Mouse (Mus musculus) kidney, postnatal 0 days (tissue): ENCODE results near the gene Rps6ka5. TPM values are rescaled to one million over a fixed set of nuclear protein-coding genes. Genes with fewer than 3 reads are reported as not detected.

ENCODE experiments used
- ATAC-seq: fragments of 200-750 bp; cut with Nextera tagmentation; replicated peaks from 2 replicates; pipeline ENCODE4 v1.8.0; 2017; ENCODE audit warnings: low read depth, moderate number of reproducible peaks, moderate TSS enrichment, moderate library complexity; ENCODE audit not compliant: low FRiP score
- DNase-seq: peaks from one replicate; pipeline ENCODE4 v3.0.0-alpha.2; 2016; ENCODE audit warnings: low spot score
- H3K27ac ChIP-seq: fragments of 300-500 bp; sonication (generic); 2 replicates; pipeline ENCODE4 v1.5.1; 2014; ENCODE audit warnings: mild to moderate bottlenecking
- H3K27me3 ChIP-seq: fragments of 300-500 bp; sonication (generic); 2 replicates; pipeline ENCODE4 v1.6.1; 2014; ENCODE audit warnings: low read length, mixed read lengths; ENCODE audit not compliant: insufficient read depth
- H3K36me3 ChIP-seq: fragments of 300-500 bp; sonication (generic); 2 replicates; pipeline ENCODE4 v1.6.1; 2014; ENCODE audit warnings: low read length, mixed read lengths; ENCODE audit not compliant: insufficient read depth
- H3K4me1 ChIP-seq: fragments of 300-500 bp; sonication (generic); replicated peaks from 2 replicates; pipeline ENCODE4 v1.6.1; 2014; ENCODE audit warnings: antibody characterized with exemption, low read length, mixed read lengths; ENCODE audit not compliant: insufficient read depth
- H3K4me2 ChIP-seq: fragments of 300-500 bp; sonication (generic); 2 replicates; pipeline ENCODE4 v1.6.1; 2014; ENCODE audit warnings: mild to moderate bottlenecking, low read length, moderate library complexity, mixed read lengths
- H3K4me3 ChIP-seq: fragments of 300-500 bp; sonication (generic); replicated peaks from 2 replicates; pipeline ENCODE4 v1.5.1; 2014; ENCODE audit warnings: low read depth, low read length
- H3K9ac ChIP-seq: fragments of 300-500 bp; sonication (generic); 2 replicates; pipeline ENCODE4 v1.6.1; 2014; ENCODE audit warnings: low read depth, low read length
- H3K9me3 ChIP-seq: fragments of 300-500 bp; sonication (generic); replicated peaks from 2 replicates; pipeline ENCODE4 v1.6.1; 2016; ENCODE audit warnings: low read length, inconsistent platforms, mixed read lengths
- CTCF ChIP-seq: IDR thresholded peaks from 2 replicates; pipeline ENCODE4 v1.5.1; 2016; ENCODE audit warnings: antibody characterized with exemption, low read depth, mild to moderate bottlenecking, moderate library complexity
- WGBS: fragments of 180-500 bp; shearing (Covaris S2); extraction: QIAGEN DNeasy Blood & Tissue Kit; methylation state at CpG from one replicate; pipeline ENCODE4 v1.1.7; 2014; 5-methylcytosine and 5-hydroxymethylcytosine counted together
- polyA plus RNA-seq: library from polyadenylated mRNA; unstranded; fragments of >200 nt; fragmentation: Nextera tagmentation; extraction: Ambion mirVana; gene quantifications from 2 replicates; pipeline ENCODE4 v1.2.1, GENCODE M21; 2015

Rps6ka5 gene
- polyA plus RNA-seq, 1 experiment from 2014 or later: 3.8 TPM

GRCm38 (mm10) chr12:100570522-100571072, 156.2 kb downstream of the Rps6ka5 start:
- Histone ChIP-seq H3K27me3 (no peaks in the 10 kb centered on the region), H3K9me3 (no peaks in the 10 kb centered on the region), H3K4me3 (no peak overlapping the region), H3K27ac (no peak overlapping the region), H3K9ac (no peak overlapping the region), H3K36me3 (0 out of 2 replicates have a peak, but pooled peaks cover 4% of the 10 kb centered on the region), H3K4me2 (no peak overlapping the region), H3K4me1 (no peaks in the 10 kb centered on the region)
- 77% methylated on average over 12 of the region's 12 CpGs for whole genome bisulfite sequencing
- no peak for TF ChIP-seq CTCF
- DNase-seq (no peak), ATAC-seq (no peak)

- Histone ChIP-seq H3K4me3 (no peak overlapping the region), H3K27me3 (no peaks in the 10 kb centered on the region), H3K9ac (no peak overlapping the region), H3K36me3 (no peaks in the 10 kb centered on the region), H3K4me1 (no peaks in the 10 kb centered on the region), H3K4me2 (no peak overlapping the region), H3K9me3 (no peaks in the 10 kb centered on the region), H3K27ac (no peak overlapping the region)
- ATAC-seq: no peak
- DNase-seq: no peak
- 76% methylated on average over 7 of the region's 7 CpGs for WGBS
- no peak for TF ChIP-seq CTCF
These were observed 158.0 kb downstream of the Rps6ka5 start for GRCm38 (mm10) chr12:100568831-100569230.

GRCm38 (mm10) chr12:100568105-100568504, 158.7 kb downstream of the Rps6ka5 start:
- DNase-seq (no peak), ATAC-seq (no peak)
- no peak for TF ChIP-seq CTCF
- 78% methylated on average over 6 of the region's 6 CpGs for WGBS
- Histone ChIP-seq H3K4me2 (no peak overlapping the region), H3K9me3 (no peaks in the 10 kb centered on the region), H3K4me1 (no peaks in the 10 kb centered on the region), H3K27me3 (no peaks in the 10 kb centered on the region), H3K4me3 (no peak overlapping the region), H3K27ac (no peak overlapping the region), H3K36me3 (0 out of 2 replicates have a peak, but pooled peaks cover 3% of the 10 kb centered on the region), H3K9ac (no peak overlapping the region)

- no peak for TF ChIP-seq CTCF
- Histone ChIP-seq H3K9me3 (no peaks in the 10 kb centered on the region), H3K4me2 (no peak overlapping the region), H3K4me3 (no peak overlapping the region), H3K27me3 (no peaks in the 10 kb centered on the region), H3K4me1 (no peaks in the 10 kb centered on the region), H3K9ac (no peak overlapping the region), H3K36me3 (0 out of 2 replicates have a peak, but pooled peaks cover 5% of the 10 kb centered on the region), H3K27ac (no peak overlapping the region)
- 81% methylated on average over 3 of the region's 3 CpGs for WGBS
- no peak for ATAC-seq
- DNase-seq: no peak
These were observed 159.2 kb downstream of the Rps6ka5 start for GRCm38 (mm10) chr12:100567627-100568026.

GRCm38 (mm10) chr12:100553675-100554074, 173.1 kb downstream of the Rps6ka5 start:
- Histone ChIP-seq H3K9ac (no peak overlapping the region), H3K4me2 (no peak overlapping the region), H3K4me3 (no peak overlapping the region), H3K27ac (no peak overlapping the region), H3K36me3 (no peaks in the 10 kb centered on the region), H3K4me1 (no peaks in the 10 kb centered on the region), H3K27me3 (no peaks in the 10 kb centered on the region), H3K9me3 (no peaks in the 10 kb centered on the region)
- TF ChIP-seq CTCF: no peak
- 83% methylated on average over 6 of the region's 6 CpGs for WGBS
- ATAC-seq (no peak), DNase-seq (no peak)

GRCm38 (mm10) chr12:100551972-100552371, 174.8 kb downstream of the Rps6ka5 start:
- H3K27ac ChIP-seq: no peak overlapping the region
- WGBS: 79% methylated on average over 1 of the region's 1 CpGs
- H3K4me3 ChIP-seq: no peak overlapping the region
- no peaks in the 10 kb centered on the region for H3K36me3 ChIP-seq
- H3K9me3 ChIP-seq: no peaks in the 10 kb centered on the region
- H3K4me1 ChIP-seq: no peaks in the 10 kb centered on the region
- no peak for TF ChIP-seq CTCF
- DNase-seq (no peak), ATAC-seq (no peak)
- H3K4me2 ChIP-seq: no peak overlapping the region
- no peak overlapping the region for H3K9ac ChIP-seq
- H3K27me3 ChIP-seq: no peaks in the 10 kb centered on the region

GRCm38 (mm10) chr12:100544194-100544567, 182.6 kb downstream of the Rps6ka5 start:
- WGBS: 91% methylated on average over 4 of the region's 4 CpGs
- no peak overlapping the region for H3K4me2 ChIP-seq
- no peak for TF ChIP-seq CTCF
- H3K4me1 ChIP-seq: no peaks in the 10 kb centered on the region
- H3K4me3 ChIP-seq: no peak overlapping the region
- H3K9ac ChIP-seq: no peak overlapping the region
- DNase-seq (no peak), ATAC-seq (no peak)
- no peaks in the 10 kb centered on the region for H3K36me3 ChIP-seq
- H3K27me3 ChIP-seq: no peaks in the 10 kb centered on the region
- no peaks in the 10 kb centered on the region for H3K9me3 ChIP-seq
- no peak overlapping the region for H3K27ac ChIP-seq
